Mouse (Mus musculus): Measurements from ENCODE around the gene Chek2. TPM values are rescaled to one million over a fixed set of nuclear protein-coding genes. Genes with fewer than 3 reads are reported as not detected.

The Chek2 gene
- 10 to 100 TPM in 1 of 2 experiments, 1 to 10 TPM in 1; 6.1 to 10.8 TPM for polyA plus RNA-seq (2017; shearing (Covaris generic))

DNA sequence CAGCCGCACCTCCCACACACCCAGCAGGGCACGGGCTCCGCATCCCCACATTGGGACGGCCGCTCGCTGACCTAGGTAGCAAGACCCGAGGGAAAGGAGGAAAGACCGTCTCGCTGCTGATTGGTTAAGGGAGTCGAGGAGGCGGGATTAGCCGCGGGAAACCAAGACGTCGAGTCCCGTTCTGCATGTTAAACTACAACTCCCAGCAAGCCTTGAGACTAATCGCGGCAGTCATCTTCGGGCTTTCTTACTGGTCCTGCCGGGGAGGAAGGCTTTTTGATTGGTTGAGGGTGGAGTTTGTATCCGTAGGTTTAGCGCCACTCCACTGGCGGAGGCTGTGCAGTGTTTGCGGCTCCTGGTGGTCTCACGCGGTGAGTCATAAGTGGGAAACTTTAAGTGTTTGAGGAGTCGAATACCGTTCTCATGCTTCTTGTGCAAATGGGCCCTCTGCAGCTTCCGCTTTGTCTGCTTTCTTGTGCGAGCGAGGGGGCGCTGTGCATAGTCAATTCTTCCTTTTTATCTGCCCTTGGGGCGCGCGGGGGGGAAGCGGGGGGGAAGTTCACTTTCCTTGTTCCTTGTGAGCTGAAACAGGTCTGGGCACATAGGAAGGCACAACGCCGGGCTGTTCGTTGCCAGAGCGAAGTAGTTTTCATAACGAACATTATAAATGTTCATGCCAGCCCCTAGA is at the start of gene Chek2, which contains the start of gene Hscb:
TSS of gene Chek2 (plus strand) at position 302 of the 688 bp plus-strand sequence.
TSS of gene Hscb (minus strand) at position 100 of the 688 bp plus-strand sequence.

GRCm38 (mm10) chr5:110809667-110810325 is 30.0 kb upstream of the Chek2 start, which contains the start of gene Ulk1:
TSS of gene Ulk1 (minus strand) at chr5:110810097.

GRCm38 (mm10) chr5:110879584-110880374 is 40.0 kb downstream of the Chek2 start, which contains the start of gene Ttc28:
TSS of gene Ttc28 (plus strand) at chr5:110879803.

Other genes starting within 250 kb of the Chek2 start
- 10 to 100 TPM; 70.1 to 76.4 TPM for gene Noc4l, start 186.6 kb upstream of the Chek2 start, polyA plus RNA-seq (2017; shearing (Covaris generic))
- gene Ddx51, start 186.5 kb upstream of the Chek2 start, polyA plus RNA-seq (2017; shearing (Covaris generic)), result 10 to 100 TPM; 25.3 to 31.7 TPM
- 10 to 100 TPM; 40.3 to 46.5 TPM for gene Ep400, start 69.3 kb upstream of the Chek2 start, polyA plus RNA-seq (2017; shearing (Covaris generic))
- gene Pus1, start 59.3 kb upstream of the Chek2 start, polyA plus RNA-seq (2017; shearing (Covaris generic)), result 10 to 100 TPM; 29.6 to 31.9 TPM
- gene Ulk1, start 29.9 kb upstream of the Chek2 start, polyA plus RNA-seq (2017; shearing (Covaris generic)), result 10 to 100 TPM; 22.4 to 35.2 TPM
- 10 to 100 TPM; 35.2 to 38.8 TPM for gene Hscb, start 202 bp upstream of the Chek2 start, polyA plus RNA-seq (2017; shearing (Covaris generic))
- 1 to 10 TPM; 2.3 to 2.8 TPM for gene Ttc28, start 39.8 kb downstream of the Chek2 start, polyA plus RNA-seq (2017; shearing (Covaris generic))

Data from activated CD4-positive, CD25-positive, alpha-beta regulatory T cell (primary cell).